Mouse (Mus musculus) erythroblast, embryonic 14.5 days (primary cell): ENCODE measurements around the gene Asb18.

ENCODE experiments used
- GATA1 ChIP-seq: IDR thresholded peaks from 2 replicates; pipeline ENCODE4 v1.6.1; 2012; ENCODE audit warnings: low read length, inconsistent platforms, mixed read lengths
- TAL1 ChIP-seq: IDR thresholded peaks from 3 replicates; pipeline ENCODE4 v1.6.1; 2012; ENCODE audit warnings: low read length, inconsistent platforms, mixed read lengths

- TF ChIP-seq TAL1 (no peak), GATA1 (no peak)
Observed at GRCm38 (mm10) chr1:89931120-89931519, 83.3 kb downstream of the Asb18 start, which contains the start of gene Gbx2.
